Mouse (Mus musculus): ENCODE results near the gene Agap3.

Agap3 gene

GRCm38 (mm10) chr5:24452030-24452690 lies at the start of gene Agap3:
Gene Agap3, plus strand, starts transcription at chr5:24452177.
- peak; percentile 67 for DNase-seq

- no peak for DNase-seq
These were observed 47.2 kb upstream of the Agap3 start for GRCm38 (mm10) chr5:24404594-24405360.

DNA sequence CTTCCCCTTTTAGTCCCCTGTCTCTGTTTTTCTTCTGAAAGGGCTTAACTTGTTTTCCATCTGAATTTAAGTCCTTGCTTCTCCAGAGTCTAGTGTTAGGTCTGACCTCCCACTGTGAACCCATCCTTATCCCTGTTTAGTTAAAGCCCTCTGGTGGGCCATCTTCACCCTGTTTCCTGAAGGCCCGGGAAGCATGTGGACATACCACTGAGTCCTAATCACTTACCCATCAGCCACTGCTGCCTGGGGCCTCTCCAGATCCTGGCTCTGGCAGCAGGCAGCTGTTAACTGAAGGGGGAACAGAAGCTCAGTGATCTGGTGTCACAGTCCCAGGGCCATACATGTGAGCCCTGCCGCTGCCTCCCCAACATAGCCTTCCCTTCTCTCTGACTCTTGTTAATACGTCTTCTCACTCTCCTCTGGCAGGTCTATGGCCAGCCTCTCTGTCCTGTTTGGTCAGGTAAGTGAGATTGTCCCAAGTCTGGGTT lies 46.5 kb upstream of the Agap3 start:
- no peak for DNase-seq

DNA sequence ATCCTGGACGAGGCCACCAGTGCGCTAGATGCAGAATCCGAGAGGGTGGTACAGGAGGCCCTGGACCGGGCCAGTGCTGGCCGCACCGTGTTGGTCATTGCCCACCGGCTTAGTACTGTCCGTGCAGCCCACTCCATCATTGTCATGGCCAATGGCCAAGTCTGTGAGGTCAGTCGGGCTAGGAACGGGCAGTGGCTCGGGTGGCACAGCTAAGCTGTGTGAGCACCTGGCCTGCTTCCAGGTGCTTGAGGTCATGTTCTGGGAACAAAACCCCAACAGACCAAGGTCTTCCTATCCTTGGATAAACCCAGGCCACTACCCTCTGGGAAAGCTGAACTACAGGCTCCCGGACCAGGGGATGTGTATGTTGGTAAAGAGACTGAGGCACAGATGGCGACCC lies 43.3 kb upstream of the Agap3 start:
- no peak for DNase-seq

- no peak for DNase-seq
These were observed 42.5 kb upstream of the Agap3 start for GRCm38 (mm10) chr5:24409466-24409865.

- DNase-seq: no peak
These were observed 39.9 kb upstream of the Agap3 start for GRCm38 (mm10) chr5:24412063-24412462.

DNA sequence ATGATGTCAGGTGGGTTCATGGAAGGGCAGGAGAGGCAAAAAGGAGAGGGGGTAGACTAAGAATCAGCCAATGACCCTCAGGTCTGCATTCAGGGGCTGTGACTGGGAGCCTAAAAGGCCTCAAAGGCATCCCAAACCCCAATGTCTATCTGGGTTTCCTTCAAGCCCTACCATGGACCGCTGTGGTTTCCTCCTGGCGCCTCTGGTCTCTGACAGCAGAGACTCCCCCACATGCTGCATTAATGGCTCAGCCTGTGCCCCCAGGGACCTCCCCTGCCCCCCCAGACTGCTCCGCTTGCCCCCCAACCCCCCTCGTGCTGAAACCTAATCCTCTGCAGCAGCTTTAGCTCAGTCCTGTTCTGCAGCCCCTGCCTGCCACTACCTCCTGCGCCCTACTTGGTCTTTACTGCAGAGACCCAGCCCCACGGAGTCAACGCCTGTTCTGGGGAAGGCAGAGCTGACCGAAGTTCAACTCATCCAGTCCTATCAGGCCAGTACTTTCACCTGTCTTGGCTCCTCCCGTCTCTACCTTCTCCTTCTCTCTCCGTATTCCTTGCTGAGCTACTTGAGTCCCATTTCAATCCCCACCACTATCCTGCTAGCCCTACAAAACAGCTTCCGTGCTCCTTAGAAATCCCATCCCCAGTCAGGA lies 38.8 kb upstream of the Agap3 start, which contains the start of gene Asic3:
Gene Asic3, plus strand, starts transcription at position 351 of the 652 bp plus-strand sequence.
- no peak for DNase-seq

GRCm38 (mm10) chr5:24413938-24414337 lies 38.0 kb upstream of the Agap3 start:
- no peak for DNase-seq

DNA sequence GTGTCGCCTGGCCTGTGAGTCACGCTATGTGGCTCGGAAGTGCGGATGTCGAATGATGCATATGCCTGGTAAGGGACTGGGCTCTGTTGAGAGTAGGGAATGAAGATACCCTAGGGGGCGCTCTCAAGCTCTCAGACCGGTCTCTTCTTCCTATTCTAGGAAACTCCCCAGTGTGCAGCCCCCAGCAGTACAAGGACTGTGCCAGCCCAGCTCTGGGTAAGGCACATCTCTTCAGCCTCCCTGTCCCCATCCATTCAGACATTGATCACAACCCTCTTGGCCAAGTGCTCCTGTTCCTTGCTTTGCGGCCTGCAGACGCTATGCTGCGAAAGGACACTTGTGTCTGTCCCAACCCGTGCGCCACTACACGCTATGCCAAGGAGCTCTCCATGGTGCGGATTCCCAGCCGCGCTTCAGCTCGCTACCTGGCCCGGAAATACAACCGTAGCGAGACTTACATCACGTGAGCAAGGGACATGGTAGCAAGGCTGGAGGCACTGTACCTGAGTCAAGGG lies 35.7 kb upstream of the Agap3 start:
- peak; percentile 78 for DNase-seq

- no peak for DNase-seq
These were observed 34.4 kb upstream of the Agap3 start for GRCm38 (mm10) chr5:24417587-24417986.

- DNase-seq: no peak
These were observed 31.6 kb upstream of the Agap3 start for GRCm38 (mm10) chr5:24420381-24420780.

DNA sequence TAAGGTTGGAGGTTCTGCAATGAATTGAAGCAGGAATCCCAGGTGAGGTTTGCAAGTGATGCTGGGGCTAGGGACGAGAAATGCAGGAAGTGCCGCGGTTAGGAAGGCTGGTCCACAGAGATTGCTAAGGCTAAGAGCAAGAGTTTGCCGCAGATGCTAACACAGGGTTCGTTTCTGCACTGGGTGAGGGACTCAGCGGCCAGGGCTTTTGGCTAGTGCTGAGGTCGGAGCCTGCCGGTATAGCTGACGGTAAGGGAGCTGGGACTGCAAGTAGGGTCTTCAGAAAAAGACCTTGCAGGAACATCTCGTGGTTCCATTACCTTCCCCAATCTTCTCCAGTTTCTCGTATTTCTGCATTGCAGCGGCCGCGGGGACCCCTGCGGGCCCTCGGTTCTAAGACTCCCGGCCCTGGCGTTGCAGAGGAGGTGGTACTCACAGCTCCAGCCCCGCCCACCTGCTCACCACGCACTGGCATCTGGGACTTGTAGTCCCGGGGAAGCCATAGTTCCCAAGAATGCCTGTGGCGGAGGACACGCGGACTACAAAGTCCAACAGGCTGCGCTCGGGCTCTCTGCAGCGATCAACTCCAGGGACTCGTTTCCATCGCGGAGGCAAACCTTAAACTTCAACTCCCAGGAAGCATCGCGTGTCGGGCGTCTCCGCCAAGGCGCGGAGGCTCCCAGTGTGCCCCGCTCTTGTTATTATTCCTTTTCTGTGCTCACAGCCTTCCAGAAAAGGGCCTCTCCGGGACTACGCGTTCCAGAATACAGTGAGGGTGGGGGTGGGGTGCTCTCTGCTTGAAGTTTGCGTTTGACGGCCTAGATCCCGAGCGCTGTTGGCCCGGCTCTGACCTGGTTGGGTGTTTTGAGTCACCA lies 28.6 kb upstream of the Agap3 start, which contains the start of the genes Cdk5 and Slc4a2:
Gene Cdk5, minus strand, starts transcription at position 402 of the 875 bp plus-strand sequence.
Gene Slc4a2, plus strand, starts transcription at position 709 of the 875 bp plus-strand sequence.
- DNase-seq: peak; percentile 98

DNA sequence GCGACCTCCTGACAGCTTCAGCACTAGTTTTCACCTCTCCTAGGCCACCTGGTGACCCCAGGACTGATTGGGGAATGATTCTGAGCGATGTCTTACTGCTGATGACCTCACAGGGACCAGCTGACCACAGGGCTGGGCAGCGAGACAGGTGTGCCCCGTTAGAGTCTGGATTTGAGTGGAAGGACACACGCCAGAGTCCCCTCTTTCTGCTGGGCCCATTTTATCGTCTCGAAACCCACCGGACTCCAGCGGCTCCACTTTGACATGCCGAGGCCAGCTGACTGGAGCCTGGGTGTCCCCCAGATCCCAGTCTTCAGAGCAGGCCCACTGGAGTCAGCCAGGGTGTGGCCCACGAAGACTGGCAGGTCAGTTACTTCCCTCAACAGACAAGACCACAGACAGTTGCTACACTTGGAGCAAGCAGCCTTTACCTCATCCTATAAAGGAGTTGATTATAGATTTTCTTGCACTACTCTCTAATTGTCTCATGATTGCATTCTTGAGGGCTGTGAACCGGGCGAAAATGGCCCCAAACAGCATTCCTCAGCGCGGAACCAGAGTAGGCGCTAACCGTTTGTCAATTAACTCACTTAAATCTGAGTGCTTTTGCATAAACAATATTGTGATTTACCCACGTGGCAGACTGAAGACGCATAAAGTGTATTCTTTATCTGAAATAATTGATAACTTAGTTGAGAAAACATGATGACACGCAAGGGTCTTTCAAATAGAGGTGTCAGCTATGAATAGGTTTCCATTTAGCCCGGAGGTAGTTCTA lies 27.8 kb upstream of the Agap3 start:
- DNase-seq: peak; percentile 39

DNA sequence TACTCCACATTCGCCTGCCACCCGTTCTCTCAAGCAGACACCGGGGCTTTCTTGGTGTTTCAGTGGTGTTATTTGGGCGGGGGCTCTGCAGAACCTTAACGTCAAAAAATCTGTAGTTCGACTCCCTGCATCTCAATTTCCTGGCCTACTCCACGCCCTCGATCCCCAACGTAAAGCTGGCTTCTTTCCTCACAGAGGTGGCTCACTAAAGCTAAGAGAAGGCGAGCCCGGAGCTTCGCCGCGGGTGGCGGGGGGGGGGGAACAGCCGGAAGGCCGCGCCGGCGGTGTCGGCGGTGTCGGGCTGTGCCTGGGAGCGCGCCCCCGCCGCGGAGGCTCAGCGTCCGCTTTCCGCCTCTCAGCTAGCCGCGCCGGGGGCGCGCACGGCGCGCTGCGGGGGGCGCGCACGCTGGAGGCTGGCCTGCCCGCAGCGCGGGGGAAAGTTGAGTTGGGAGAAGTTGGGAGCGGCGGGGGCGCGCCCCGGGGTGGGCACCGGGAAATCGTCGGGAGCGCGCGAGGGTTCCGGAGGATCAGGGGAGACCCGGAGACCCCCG lies 27.0 kb upstream of the Agap3 start:
- peak; percentile 91 for DNase-seq

DNA sequence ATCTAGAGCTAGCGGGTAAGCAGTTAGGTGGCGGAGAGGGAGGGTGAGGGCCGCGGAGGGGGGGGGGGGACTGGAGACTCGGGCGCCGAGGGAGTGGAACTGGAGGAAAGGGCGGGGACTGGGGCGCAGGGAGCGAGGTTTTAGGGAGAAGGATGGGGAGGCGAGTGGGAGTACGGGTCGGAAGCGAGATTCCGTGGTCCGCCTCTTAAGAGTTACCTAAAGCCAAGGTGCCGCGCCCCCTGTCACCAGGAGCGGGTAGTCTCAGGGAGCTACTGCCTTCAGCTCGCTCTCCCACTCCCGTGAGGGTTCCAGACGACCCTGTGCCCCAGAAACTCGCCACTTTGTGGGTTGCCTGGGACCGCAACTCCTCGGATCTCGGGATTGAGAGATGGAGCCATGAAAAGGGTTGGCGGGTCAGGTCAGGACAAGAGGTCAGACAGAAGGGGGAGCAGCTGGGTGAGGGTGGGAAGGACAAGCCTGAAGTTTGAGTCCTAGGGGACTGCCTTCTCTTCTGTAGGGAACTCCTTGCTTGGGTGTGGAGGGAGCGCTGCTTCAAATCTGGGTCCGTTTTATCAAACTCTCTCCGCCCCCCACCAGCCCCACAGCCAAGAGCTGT lies 26.4 kb upstream of the Agap3 start:
- DNase-seq: peak; percentile 84

- peak; percentile 59 for DNase-seq
These were observed 25.9 kb upstream of the Agap3 start for GRCm38 (mm10) chr5:24426037-24426432.

DNA sequence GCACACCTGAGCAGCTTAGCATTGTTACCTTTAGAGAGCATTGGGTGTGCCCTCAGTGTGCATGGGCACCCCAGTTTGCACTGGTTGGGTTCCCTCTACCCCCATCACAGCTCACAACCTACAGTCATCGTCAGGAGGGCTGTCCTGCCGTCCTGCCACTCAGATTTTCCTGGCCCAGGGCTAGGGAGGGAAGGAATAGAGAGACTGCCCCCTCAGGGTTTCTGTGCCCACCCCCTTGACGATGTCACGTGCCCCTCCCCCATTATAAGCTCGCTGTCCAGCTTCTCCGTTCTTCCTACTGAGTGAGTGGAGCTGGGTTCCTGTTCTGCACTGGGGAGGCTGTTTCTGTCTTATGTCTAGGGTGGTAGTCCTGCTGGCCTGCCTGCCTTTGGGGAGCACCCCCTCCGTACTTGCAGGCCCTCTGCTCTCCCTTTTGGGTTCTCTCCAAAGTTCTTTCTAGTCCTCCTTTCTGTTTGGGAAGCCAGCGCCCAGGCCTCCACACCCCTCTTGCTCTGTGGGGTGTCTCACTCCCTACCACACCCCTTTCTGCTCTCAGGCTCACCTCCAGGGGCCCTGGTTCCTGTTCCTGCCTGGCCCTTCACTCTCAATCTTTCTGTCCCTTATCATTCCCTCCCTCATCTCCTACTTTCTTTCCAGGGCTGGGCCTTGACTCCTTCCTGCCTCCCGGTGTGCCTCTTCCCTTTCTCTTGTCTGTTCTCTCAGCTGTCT lies 25.3 kb upstream of the Agap3 start:
- DNase-seq: no peak

- DNase-seq: no peak
These were observed 24.7 kb upstream of the Agap3 start for GRCm38 (mm10) chr5:24427285-24427633.

- no peak for DNase-seq
These were observed 24.0 kb upstream of the Agap3 start for GRCm38 (mm10) chr5:24427981-24428402.

DNA sequence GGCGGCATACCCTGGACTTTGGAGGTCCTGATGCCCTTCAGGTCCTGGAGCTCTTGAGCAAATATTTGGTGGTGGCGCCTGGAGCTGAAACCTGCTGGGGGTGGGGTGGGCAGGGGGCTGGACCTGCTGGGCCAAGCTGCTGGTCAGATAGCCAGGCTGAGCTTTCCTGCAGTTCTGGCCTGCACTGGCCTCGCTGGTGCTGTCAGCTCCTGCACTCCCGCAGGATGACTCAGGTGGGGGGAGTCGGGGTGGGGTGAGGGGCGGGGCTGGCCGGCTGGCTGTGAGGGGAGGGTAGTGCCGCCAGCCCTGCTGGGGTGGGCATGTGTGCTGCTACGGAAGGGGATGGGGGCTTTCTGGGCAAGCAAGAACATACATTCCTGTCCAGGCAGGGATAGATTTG lies 23.4 kb upstream of the Agap3 start:
- DNase-seq: no peak

Measured in thymus, postnatal 4 days (tissue).